30 mouse cellular contexts compared by ENCODE assay signal in genomic region chr9:124038949-124039348, GRCm38 (mm10). TPM values are rescaled to one million over a fixed set of nuclear protein-coding genes. Genes with fewer than 3 reads are reported as not detected.
A peak's percentile ranks its signal among the peaks of the same experiment; 100 is the strongest.
DNase-seq lines count a peak whose midpoint lies in the region; ATAC-seq lines count a peak whose summit lies in the region.
"Had no signal": no experiment of that assay in that cellular context is flagged by ENCODE, and none has a peak within 500 bp of the region (broad histone marks: within the 10 kb centered on the region; RNA-seq: fewer than 3 reads in every experiment).

No protein-coding gene starts in this region.

- no peak overlapping the region for H3K4me3 ChIP-seq in midbrain, embryonic 11.5 days (ENCODE audit: low read depth, low read length)
- H3K4me3 ChIP-seq in midbrain, embryonic 14.5 days (replicated peaks; ENCODE audit: low read depth, low read length), result no peak overlapping the region
- H3K4me3 ChIP-seq: embryonic facial prominence, embryonic 13.5 days; heart, embryonic 13.5 days; kidney, embryonic 15.5 days; neural tube, embryonic 15.5 days had no signal

- no peak for ATAC-seq in midbrain, embryonic 11.5 days (ENCODE audit: low FRiP score)
- no peak for ATAC-seq in midbrain, embryonic 14.5 days (ENCODE audit: low FRiP score, low TSS enrichment)
- ATAC-seq in inflammation-experienced regulatory T-cells, adult 6 months, result peak; percentile 97
- ATAC-seq in erythroblast, adult 5-6 weeks (replicated peaks; ENCODE audit: low FRiP score, poor library complexity, severe bottlenecking), result no peak
- ATAC-seq: forebrain, embryonic 14.5 days; hindbrain, postnatal 0 days; lung, postnatal 0 days; midbrain, embryonic 16.5 days had no signal

- no peak overlapping the region for H3K27ac ChIP-seq in midbrain, embryonic 11.5 days (ENCODE audit: low read depth, low read length)
- no peak overlapping the region for H3K27ac ChIP-seq in midbrain, embryonic 14.5 days (replicated peaks; ENCODE audit: low read depth, low read length)
- H3K27ac ChIP-seq: embryonic facial prominence, embryonic 13.5 days; hindbrain, postnatal 0 days; kidney, embryonic 15.5 days; neural tube, embryonic 15.5 days had no signal

- H3K9ac ChIP-seq in midbrain, embryonic 11.5 days (ENCODE audit: low read length), result no peak overlapping the region
- no peak overlapping the region for H3K9ac ChIP-seq in midbrain, embryonic 14.5 days (replicated peaks; ENCODE audit: low read length)
- H3K9ac ChIP-seq: embryonic facial prominence, embryonic 13.5 days; heart, embryonic 13.5 days; kidney, embryonic 15.5 days; neural tube, embryonic 15.5 days had no signal

- H3K9me3 ChIP-seq in midbrain, embryonic 11.5 days (ENCODE audit: control insufficient read depth, low read length), result no peaks in the 10 kb centered on the region
- H3K9me3 ChIP-seq in midbrain, embryonic 14.5 days (ENCODE audit: control insufficient read depth, low read length), result no peaks in the 10 kb centered on the region
- H3K9me3 ChIP-seq: embryonic facial prominence, embryonic 13.5 days; heart, embryonic 13.5 days; kidney, embryonic 15.5 days; neural tube, embryonic 15.5 days had no signal

- H3K36me3 ChIP-seq in midbrain, embryonic 11.5 days (ENCODE audit: control insufficient read depth, insufficient read depth, low read length), result no peaks in the 10 kb centered on the region
- no peaks in the 10 kb centered on the region for H3K36me3 ChIP-seq in midbrain, embryonic 14.5 days (ENCODE audit: control insufficient read depth, insufficient read depth, low read length)
- no peaks in the 10 kb centered on the region for H3K36me3 ChIP-seq in splenic B cell, adult 2 months (ENCODE audit: control insufficient read depth, insufficient read depth, low read length, poor library complexity, severe bottlenecking)
- H3K36me3 ChIP-seq: embryonic facial prominence, embryonic 13.5 days; heart, embryonic 13.5 days; kidney, embryonic 15.5 days; neural tube, embryonic 15.5 days had no signal

- H3K27me3 ChIP-seq in midbrain, embryonic 11.5 days (ENCODE audit: control insufficient read depth, insufficient read depth, low read length), result no peaks in the 10 kb centered on the region
- H3K27me3 ChIP-seq in midbrain, embryonic 14.5 days (ENCODE audit: control insufficient read depth, insufficient read depth, low read length), result no peaks in the 10 kb centered on the region
- no peaks in the 10 kb centered on the region for H3K27me3 ChIP-seq in splenic B cell, adult 2 months (ENCODE audit: control insufficient read depth, insufficient read depth, low read length, poor library complexity, severe bottlenecking)
- H3K27me3 ChIP-seq: embryonic facial prominence, embryonic 13.5 days; heart, embryonic 13.5 days; kidney, embryonic 15.5 days; neural tube, embryonic 15.5 days had no signal

- DNase-seq in midbrain, embryonic 11.5 days (ENCODE audit: low spot score, missing footprints), result peak; percentile 61
- no peak for DNase-seq in midbrain, embryonic 14.5 days
- peak; percentile 43 for DNase-seq in T-cell, adult 2 months (ENCODE audit: low spot score)
- DNase-seq in splenic B cell, adult 2 months (ENCODE audit: low read depth, low spot score), result peak; percentile 44
- DNase-seq in right cerebral cortex, adult 18-20 months, result no peak
- no peak for DNase-seq in left cerebral cortex, adult 9 months (ENCODE audit: low spot score in 2 of 2)
- DNase-seq: adrenal gland, adult 2 months; B cell, adult 2 months; cerebellum, adult 11-12 months; cerebellum, postnatal 14 days; embryo, embryonic 11 days; heart, adult 11 months; heart, postnatal 14 days; kidney, adult 11 months; kidney, postnatal 4 days; right cerebral cortex, postnatal 25 days; spleen, adult 18-20 months; thymus, postnatal 36 days had no signal

- H3K4me1 ChIP-seq in midbrain, embryonic 11.5 days (ENCODE audit: control insufficient read depth, insufficient read depth, low read length), result no peaks in the 10 kb centered on the region
- H3K4me1 ChIP-seq in midbrain, embryonic 14.5 days (ENCODE audit: control insufficient read depth, insufficient read depth, low read length), result no peaks in the 10 kb centered on the region
- H3K4me1 ChIP-seq: embryonic facial prominence, embryonic 13.5 days had no signal

- WGBS in midbrain, embryonic 11.5 days, result 90% methylated on average over 5 of the region's 5 CpGs
- 94% methylated on average over 5 of the region's 5 CpGs for WGBS in midbrain, embryonic 14.5 days

- no peak overlapping the region for H3K4me2 ChIP-seq in midbrain, embryonic 11.5 days
- no peak overlapping the region for H3K4me2 ChIP-seq in midbrain, embryonic 14.5 days (ENCODE audit: low read length)
- H3K4me2 ChIP-seq: embryonic facial prominence, embryonic 13.5 days; heart, embryonic 13.5 days; kidney, embryonic 15.5 days; neural tube, embryonic 15.5 days had no signal

RNA-seq across cellular contexts. Expression of gene Ccr3, which starts 17.2 kb away (rescaled TPM):
- not detected in 2 replicates for polyA plus RNA-seq in midbrain, embryonic 11.5 days (2014; fragmentation: Nextera tagmentation; extraction: Ambion mirVana)
- polyA plus RNA-seq in midbrain, embryonic 14.5 days (2014; fragmentation: Nextera tagmentation; extraction: Ambion mirVana), result not detected in 2 replicates
- 1 to 10 TPM in 2 of 3 experiments, under 1 TPM in 1; 0.28 to 2.0 (median 1.0) TPM for polyA plus RNA-seq in inflammation-experienced regulatory T-cells, adult 6 months (2017; shearing (Covaris generic))
- 25.5 and 33.2 TPM in 2 replicates for total RNA-seq in erythroblast, adult 5-6 weeks (2015; ENCODE audit: low replicate concordance)
- 15.9 and 17.4 TPM in 2 replicates for total RNA-seq in erythroblast, adult 5-6 weeks (2017; ENCODE audit: low replicate concordance)
- total RNA-seq: adrenal gland, adult 2 months; heart, postnatal 14 days; hindbrain, postnatal 0 days; left cerebral cortex, postnatal 36 days had no signal
- polyA plus RNA-seq: adrenal gland, adult 2 months; forebrain, embryonic 14.5 days; hindbrain, embryonic 11.5 days; hindbrain, postnatal 0 days; midbrain, embryonic 16.5 days; neural tube, embryonic 15.5 days had no signal

Comparison
In these comparisons a context has a peak if more than half of its experiments do, and no peak if none do; other contexts are left out.
1. DNase-seq: peak in midbrain, embryonic 11.5 days (single experiment), T-cell, adult 2 months (single experiment) and splenic B cell, adult 2 months (single experiment); none in midbrain, embryonic 14.5 days (single experiment), right cerebral cortex, adult 18-20 months (single experiment) and left cerebral cortex, adult 9 months (0 of 2).